Mouse (Mus musculus) cerebellum, adult 9-10 months (tissue): ENCODE measurements at regions not wholly inside any gene's neighbourhood (a gene's known extent, or its start where the extent isn't known, plus 50 kb on each side); places are given as distances from the start of the nearest gene placed in this dataset.

ENCODE experiments used
- DNase-seq: peaks from one replicate; pipeline ENCODE4 v3.0.0; 2022

GRCm38 (mm10) chr6:105549366-105549765 is 128.1 kb upstream of the Cntn4 start:
- DNase-seq: no peak

- DNase-seq: peak; percentile 14
Measured at GRCm38 (mm10) chr6:105568301-105568700, 109.2 kb upstream of the Cntn4 start.

- peak; percentile 45 for DNase-seq
Measured at GRCm38 (mm10) chr6:105569103-105569502, 108.4 kb upstream of the Cntn4 start.

GRCm38 (mm10) chr6:105604234-105604633 is 73.2 kb upstream of the Cntn4 start:
- no peak for DNase-seq
